Mouse (Mus musculus) testis, postnatal 10 days (tissue): ENCODE measurements around the gene Slc17a8.
"Not testable (repeated sequence)": the region's sequence is repeated elsewhere in the genome, so short reads cannot be mapped to it uniquely, and the experiment has no call there.

Source experiments
- DNase-seq: peaks from one replicate; pipeline ENCODE4 v3.0.0; 2021; ENCODE audit warnings: low spot score

The Slc17a8 gene

GRCm38 (mm10) chr10:89621129-89621528 lies at the start of gene Slc17a8:
TSS of gene Slc17a8 (minus strand) at chr10:89621253.
- no peak for DNase-seq

GRCm38 (mm10) chr10:89670371-89670770 lies 49.3 kb upstream of the Slc17a8 start:
- not testable (repeated sequence) for DNase-seq

- DNase-seq = no peak
These were observed 46.5 kb upstream of the Slc17a8 start for GRCm38 (mm10) chr10:89667571-89667970.

GRCm38 (mm10) chr10:89665679-89666078 lies 44.6 kb upstream of the Slc17a8 start:
- no peak for DNase-seq

- no peak for DNase-seq
These were observed 44.1 kb upstream of the Slc17a8 start for GRCm38 (mm10) chr10:89664977-89665645.

GRCm38 (mm10) chr10:89656366-89656765 lies 35.3 kb upstream of the Slc17a8 start:
- DNase-seq = no peak

GRCm38 (mm10) chr10:89652912-89653311 lies 31.9 kb upstream of the Slc17a8 start:
- no peak for DNase-seq

GRCm38 (mm10) chr10:89651691-89652090 lies 30.6 kb upstream of the Slc17a8 start:
- DNase-seq = no peak

- DNase-seq = no peak
These were observed 25.9 kb upstream of the Slc17a8 start for GRCm38 (mm10) chr10:89646918-89647317.

GRCm38 (mm10) chr10:89637001-89637400 lies 15.9 kb upstream of the Slc17a8 start:
- DNase-seq = no peak

- DNase-seq = no peak
These were observed 14.0 kb upstream of the Slc17a8 start for GRCm38 (mm10) chr10:89635018-89635417.

- DNase-seq = no peak
These were observed 12.8 kb upstream of the Slc17a8 start for GRCm38 (mm10) chr10:89633736-89634426.

GRCm38 (mm10) chr10:89633121-89633520 lies 12.1 kb upstream of the Slc17a8 start:
- no peak for DNase-seq

GRCm38 (mm10) chr10:89631831-89632230 lies 10.8 kb upstream of the Slc17a8 start:
- DNase-seq = no peak

- no peak for DNase-seq
These were observed 9.5 kb upstream of the Slc17a8 start for GRCm38 (mm10) chr10:89630564-89630963.

- DNase-seq = no peak
These were observed 9.0 kb upstream of the Slc17a8 start for GRCm38 (mm10) chr10:89630052-89630451.

- DNase-seq = no peak
These were observed 5.7 kb upstream of the Slc17a8 start for GRCm38 (mm10) chr10:89626714-89627113.

GRCm38 (mm10) chr10:89624196-89624595 lies 3.1 kb upstream of the Slc17a8 start:
- no peak for DNase-seq

- DNase-seq = no peak
These were observed 21.7 kb downstream of the Slc17a8 start for GRCm38 (mm10) chr10:89599311-89599710.

GRCm38 (mm10) chr10:89597275-89597674 lies 23.8 kb downstream of the Slc17a8 start:
- no peak for DNase-seq

- DNase-seq = no peak
These were observed 25.1 kb downstream of the Slc17a8 start for GRCm38 (mm10) chr10:89595935-89596334.

GRCm38 (mm10) chr10:89595514-89595913 lies 25.5 kb downstream of the Slc17a8 start:
- DNase-seq = no peak

- DNase-seq = no peak
These were observed 26.7 kb downstream of the Slc17a8 start for GRCm38 (mm10) chr10:89594309-89594708.

- DNase-seq = no peak
These were observed 28.3 kb downstream of the Slc17a8 start for GRCm38 (mm10) chr10:89592797-89593196.
